Mouse (Mus musculus) stomach, postnatal 0 days (tissue): ENCODE measurements around the gene Tnnc2.

Experiments used
- CTCF ChIP-seq: IDR thresholded peaks from 2 replicates; pipeline ENCODE4 v1.5.1; 2016; ENCODE audit warnings: antibody characterized with exemption, low read depth, mild to moderate bottlenecking, moderate library complexity
- EP300 ChIP-seq: optimal IDR thresholded peaks from 2 replicates; pipeline ENCODE3; 2016; ENCODE audit warnings: antibody characterized with exemption

- TF ChIP-seq CTCF (no peak), EP300 (no peak)
Observed at GRCm38 (mm10) chr2:164757841-164758240, 21.9 kb downstream of the Tnnc2 start.
